In the genomic region with DNA sequence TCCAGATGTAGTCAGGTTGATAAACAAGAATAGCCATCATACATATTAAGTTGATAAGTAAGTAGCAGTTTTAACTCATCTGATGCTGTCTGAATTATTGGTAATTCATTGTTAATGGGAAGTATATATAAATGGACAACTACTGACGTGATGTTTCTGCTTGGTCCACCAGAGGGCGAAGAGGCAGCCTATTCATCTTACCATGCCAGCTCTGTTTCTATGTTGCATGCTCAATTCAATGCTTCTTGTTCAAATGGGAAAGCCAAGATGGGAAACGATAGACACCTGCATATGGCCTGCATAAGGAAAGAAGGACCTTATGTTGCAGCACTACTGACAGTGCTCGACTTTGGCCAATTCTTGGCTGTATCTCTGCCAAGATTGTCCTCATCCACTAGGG, we compare ENCODE assay signal across 8 mouse cellular contexts.
DNase-seq lines count a peak whose midpoint lies in the region; ATAC-seq and TF ChIP-seq lines count a peak whose summit lies in the region.

No protein-coding gene starts in this region.

- TF ChIP-seq CTCF in left cerebral cortex, adult 2 months (IDR thresholded peaks at IDR 0.05), result peak; percentile 78
- TF ChIP-seq CTCF in G1E (IDR thresholded peaks at IDR 0.05; ENCODE audit: low read depth, low read length), result no peak
- peak; percentile 65 for TF ChIP-seq CTCF in cerebellum, adult 2 months (IDR thresholded peaks at IDR 0.05; ENCODE audit: borderline replicate concordance, insufficient read depth, low read depth, low read length)

- H3K27me3 ChIP-seq in G1E (ENCODE audit: insufficient read depth, low read length), result peaks cover 3% of the 10 kb centered on the region; the same call in 1 of the 2 replicates
- H3K27me3 ChIP-seq in cerebellum, adult 2 months (ENCODE audit: control insufficient read depth, insufficient read depth, low read length), result no peaks in the 10 kb centered on the region
- no peaks in the 10 kb centered on the region for H3K27me3 ChIP-seq in neural tube, embryonic 13.5 days

- 7% methylated on average over 4 of the region's 4 CpGs for WGBS in cerebellum, adult 2 months
- 41% methylated on average over 4 of the region's 4 CpGs for WGBS in neural tube, embryonic 13.5 days

- intact Hi-C loops in left cerebral cortex, adult 2 months (cut with DNase I), result loop anchor here (1.0 to 10.0 kb wide), 3 partner anchors 238 to 759 kb away; no protein-coding TSS in a partner anchor
- intact Hi-C loops in left cerebral cortex, postnatal 36 days (cut with DNase I), result loop anchor here (1.0 to 10.0 kb wide), 2 partner anchors 548 to 759 kb away; no protein-coding TSS in a partner anchor

- H3K4me3 ChIP-seq in left cerebral cortex, adult 2 months, result no peak overlapping the region
- H3K4me3 ChIP-seq in G1E (ENCODE audit: low read depth, low read length), result no peak overlapping the region
- no peak overlapping the region for H3K4me3 ChIP-seq in cerebellum, adult 2 months (replicated peaks; ENCODE audit: insufficient read depth, low read depth, low read length)
- no peak overlapping the region for H3K4me3 ChIP-seq in neural tube, embryonic 13.5 days

- peak; percentile 39 to 44 for DNase-seq in left cerebral cortex, adult 2 months (ENCODE audit: extremely low spot score in 1 of 2, low spot score in 2 of 2)
- no peak for DNase-seq in left cerebral cortex, postnatal 36 days (ENCODE audit: low spot score in 2 of 2)
- DNase-seq in G1E (ENCODE audit: low spot score), result no peak
- peak; percentile 53 to 61 for DNase-seq in cerebellum, adult 2 months
- DNase-seq in frontal cortex, adult 2 months (ENCODE audit: extremely low spot score in 1 of 2, low spot score in 1 of 2), result peak; percentile 30 to 73
- DNase-seq in layer of hippocampus, adult 9-11 months, result peak; percentile 42
- DNase-seq in testis, postnatal 14 days (ENCODE audit: low spot score), result no peak

- TF ChIP-seq POLR2A in cerebellum, adult 2 months (IDR thresholded peaks at IDR 0.05; ENCODE audit: borderline replicate concordance, insufficient read depth, low read length), result no peak

- H3K4me1 ChIP-seq in G1E (ENCODE audit: insufficient read depth, low read depth, low read length), result peaks cover 3% of the 10 kb centered on the region; the same call in 1 of the 2 replicates
- no peaks in the 10 kb centered on the region for H3K4me1 ChIP-seq in cerebellum, adult 2 months (ENCODE audit: control insufficient read depth, insufficient read depth, low read length)
- H3K4me1 ChIP-seq in neural tube, embryonic 13.5 days (replicated peaks), result no peaks in the 10 kb centered on the region

- ATAC-seq in G1E (ENCODE audit: extremely low read depth, insufficient number of reproducible peaks, low FRiP score, poor library complexity, severe bottlenecking), result peak; percentile 71; the same call in 1 of the 2 replicates
- peak; percentile 57; the same call in 1 of the 2 replicates for ATAC-seq in neural tube, embryonic 13.5 days (ENCODE audit: low read depth)

- H3K36me3 ChIP-seq in G1E (replicated peaks), result no peaks in the 10 kb centered on the region
- H3K36me3 ChIP-seq in neural tube, embryonic 13.5 days, result no peaks in the 10 kb centered on the region

- H3K27ac ChIP-seq in left cerebral cortex, adult 2 months, result no peak overlapping the region
- no peak overlapping the region for H3K27ac ChIP-seq in cerebellum, adult 2 months (ENCODE audit: insufficient read depth, low read length)
- H3K27ac ChIP-seq in neural tube, embryonic 13.5 days (replicated peaks), result no peak overlapping the region

- no peak overlapping the region for H3K9ac ChIP-seq in neural tube, embryonic 13.5 days

- H3K9me3 ChIP-seq in G1E (replicated peaks), result no peaks in the 10 kb centered on the region
- H3K9me3 ChIP-seq in neural tube, embryonic 13.5 days, result no peaks in the 10 kb centered on the region

- H3K4me2 ChIP-seq in neural tube, embryonic 13.5 days, result no peak overlapping the region

Comparison
In these comparisons a context has a peak if more than half of its experiments do, and no peak if none do; other contexts are left out.
1. DNase-seq: peak in left cerebral cortex, adult 2 months (2 of 2), cerebellum, adult 2 months (2 of 2), frontal cortex, adult 2 months (2 of 2) and layer of hippocampus, adult 9-11 months (single experiment); none in left cerebral cortex, postnatal 36 days (0 of 2), G1E (single experiment) and testis, postnatal 14 days (single experiment).